Mouse (Mus musculus): Measurements from ENCODE around the gene Itfg1.

DNA sequence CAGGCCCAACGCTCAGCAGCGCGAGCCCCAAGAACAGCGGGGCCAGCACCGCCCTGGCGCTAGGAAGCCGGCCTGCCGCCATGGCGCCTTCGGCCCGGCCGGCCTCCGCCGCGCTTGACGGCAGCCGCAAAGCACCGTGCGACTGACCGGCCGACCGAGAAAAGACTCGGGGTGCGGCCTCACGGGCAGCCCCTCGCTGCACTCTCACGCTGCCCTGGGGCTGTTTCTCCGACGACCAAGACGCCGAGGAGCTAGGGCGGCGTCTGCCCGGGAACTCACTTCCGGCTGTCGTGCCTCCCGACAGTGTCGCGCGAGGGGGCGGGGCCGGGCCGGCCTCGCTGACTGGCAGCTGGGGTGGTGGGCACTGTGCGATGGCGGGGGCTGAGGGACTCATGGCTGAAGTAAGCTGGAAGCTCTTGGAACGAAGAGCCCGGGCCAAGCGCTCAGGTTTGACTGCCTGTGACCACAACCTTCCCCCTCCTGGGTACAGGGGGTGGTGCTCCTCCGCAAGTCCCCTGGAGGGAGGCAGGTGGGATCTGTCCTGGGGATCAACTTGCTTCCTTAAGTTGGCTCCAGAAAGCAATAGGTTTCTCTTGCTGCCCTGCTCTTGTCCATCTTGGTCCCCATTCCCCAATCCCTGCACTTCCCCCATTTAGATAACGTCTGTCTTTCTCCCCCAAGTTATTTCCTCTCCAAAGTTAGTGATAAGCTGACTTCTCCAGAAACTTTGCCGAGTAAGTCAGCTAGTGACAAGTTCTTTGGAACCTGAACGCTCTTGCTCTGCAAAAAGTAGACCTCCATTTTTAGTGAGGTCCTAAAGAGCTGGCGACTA, at the start of gene Itfg1, which contains the start of gene Phkb:
- peak; percentile 88 for TF ChIP-seq POLR2A (IDR thresholded peaks at IDR 0.05; ENCODE audit: control insufficient read depth, low read depth, low read length)
- no peak for TF ChIP-seq CTCF (IDR thresholded peaks at IDR 0.05; ENCODE audit: control insufficient read depth, insufficient read depth, insufficient replicate concordance, low read depth, low read length)
